Mouse (Mus musculus) lung, postnatal 25 days (tissue): ENCODE results near the gene Scarb2.
"Not testable (repeated sequence)": the region's sequence is repeated elsewhere in the genome, so short reads cannot be mapped to it uniquely, and the experiment has no call there.

Experiments used
- DNase-seq: peaks from one replicate; pipeline ENCODE4 v3.0.0; 2022; ENCODE audit warnings: low spot score

Gene Scarb2

GRCm38 (mm10) chr5:92506733-92507132, at the start of gene Scarb2:
Scarb2 (minus strand) TSS chr5:92506833.
- DNase-seq = no peak

DNA sequence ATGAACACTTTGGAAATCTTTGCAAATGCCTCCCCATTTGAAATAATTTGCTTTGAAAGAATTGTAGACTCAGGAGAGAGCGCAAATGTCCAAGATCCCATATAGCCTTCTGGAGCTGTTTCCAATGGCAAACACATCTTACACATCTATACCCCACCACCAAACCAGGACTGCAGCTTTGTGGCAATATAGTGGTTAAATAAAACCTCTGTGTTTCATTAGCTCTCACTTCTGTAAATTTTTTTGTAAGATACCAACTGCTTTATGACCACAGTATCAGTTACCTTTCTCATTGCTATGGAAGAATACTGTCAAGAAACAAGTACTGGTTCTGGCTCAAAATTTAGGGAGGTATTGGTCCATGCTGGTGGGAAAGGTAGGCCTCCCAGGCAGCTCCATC, 49.3 kb upstream of the Scarb2 start:
- no peak for DNase-seq

- DNase-seq = no peak
These were observed 48.4 kb upstream of the Scarb2 start, which contains the start of gene Fam47e for GRCm38 (mm10) chr5:92554891-92555511. Fam47e (plus strand) TSS chr5:92555069.

DNA sequence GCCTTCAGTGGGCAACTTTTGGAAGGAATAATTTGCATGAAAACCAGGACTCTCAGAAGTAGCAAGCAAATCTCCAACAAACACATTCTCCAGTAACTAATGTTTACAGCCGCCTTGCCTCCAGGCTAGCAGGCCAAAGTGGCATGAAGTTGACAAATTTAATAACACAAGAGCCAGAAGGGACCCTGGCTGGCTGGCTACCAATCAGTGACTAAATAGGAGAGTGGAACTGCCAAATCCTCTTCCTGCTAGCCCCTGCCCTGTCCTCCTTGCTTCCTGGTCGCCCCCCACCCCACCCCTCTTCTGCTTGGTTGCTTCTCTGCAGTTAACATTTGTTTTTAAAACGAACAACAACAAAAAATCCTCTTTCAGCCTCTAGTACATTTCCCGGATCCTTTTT, 47.8 kb upstream of the Scarb2 start:
- no peak for DNase-seq

GRCm38 (mm10) chr5:92553939-92554338, 47.3 kb upstream of the Scarb2 start:
- no peak for DNase-seq

DNA sequence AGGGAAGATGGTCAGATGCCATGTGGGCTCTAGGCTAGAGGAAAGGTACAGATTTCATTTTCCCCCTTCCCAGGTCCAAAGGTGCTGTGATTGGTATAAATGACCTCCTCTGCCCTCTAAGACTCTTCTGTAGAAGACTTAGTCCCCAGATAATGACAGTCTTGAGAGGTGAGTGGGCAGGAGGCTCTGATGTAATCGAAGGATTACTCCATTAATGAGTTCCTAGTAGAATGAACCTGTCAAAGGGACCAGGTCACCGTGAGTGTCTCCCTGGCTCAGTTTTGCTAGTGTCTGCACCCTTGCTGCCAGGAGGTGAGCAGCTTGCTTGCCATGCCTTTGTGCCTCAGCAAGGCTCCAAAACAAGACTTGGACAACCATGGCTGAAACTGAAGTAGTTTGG, 46.0 kb upstream of the Scarb2 start:
- no peak for DNase-seq

DNA sequence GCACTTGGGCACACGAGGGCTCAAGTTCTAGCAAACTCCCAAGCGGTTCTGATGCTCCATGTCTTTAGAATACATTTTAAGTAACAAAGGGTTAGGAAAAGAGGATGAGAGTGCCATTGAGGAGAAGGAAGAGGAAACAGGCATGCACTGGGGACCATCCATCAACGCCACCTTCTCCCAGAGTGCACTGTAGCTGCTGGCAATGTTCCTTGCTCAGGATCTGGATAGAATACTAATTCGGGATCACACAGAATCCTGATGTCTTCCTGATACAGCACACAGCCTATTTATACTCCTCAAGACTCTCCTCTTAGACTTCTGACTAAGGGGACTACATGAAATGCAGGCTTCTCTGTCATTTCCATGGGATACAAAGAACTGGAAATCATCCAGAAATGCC, 33.1 kb upstream of the Scarb2 start:
- DNase-seq = no peak

- peak; percentile 64 for DNase-seq
These were observed 18.2 kb upstream of the Scarb2 start for GRCm38 (mm10) chr5:92524821-92525258.

- not testable (repeated sequence) for DNase-seq
These were observed 14.5 kb upstream of the Scarb2 start for GRCm38 (mm10) chr5:92521131-92521530.

- no peak for DNase-seq
These were observed 5.4 kb upstream of the Scarb2 start for GRCm38 (mm10) chr5:92512066-92512465.

- DNase-seq = peak; percentile 52
These were observed 4.6 kb upstream of the Scarb2 start for GRCm38 (mm10) chr5:92511256-92511655.

DNA sequence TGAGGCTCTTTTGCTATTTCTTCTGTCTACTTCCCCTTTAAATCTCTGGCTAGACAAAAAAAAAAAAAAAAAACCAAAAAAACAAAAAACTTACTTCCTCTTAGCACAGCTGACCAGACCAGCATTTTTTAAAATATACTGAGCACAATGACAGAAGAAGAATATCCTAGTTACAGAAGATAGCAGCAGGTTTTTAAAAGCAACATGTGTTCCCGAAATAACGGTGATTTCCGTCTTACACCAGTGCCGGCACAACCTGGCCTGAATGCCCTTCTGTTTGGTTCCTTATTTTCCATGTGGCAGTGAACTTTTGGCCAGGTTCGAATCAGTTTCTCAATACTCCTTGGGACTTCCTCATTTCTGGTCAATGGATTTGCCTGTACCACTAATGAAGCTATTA, 2.2 kb upstream of the Scarb2 start:
- no peak for DNase-seq

DNA sequence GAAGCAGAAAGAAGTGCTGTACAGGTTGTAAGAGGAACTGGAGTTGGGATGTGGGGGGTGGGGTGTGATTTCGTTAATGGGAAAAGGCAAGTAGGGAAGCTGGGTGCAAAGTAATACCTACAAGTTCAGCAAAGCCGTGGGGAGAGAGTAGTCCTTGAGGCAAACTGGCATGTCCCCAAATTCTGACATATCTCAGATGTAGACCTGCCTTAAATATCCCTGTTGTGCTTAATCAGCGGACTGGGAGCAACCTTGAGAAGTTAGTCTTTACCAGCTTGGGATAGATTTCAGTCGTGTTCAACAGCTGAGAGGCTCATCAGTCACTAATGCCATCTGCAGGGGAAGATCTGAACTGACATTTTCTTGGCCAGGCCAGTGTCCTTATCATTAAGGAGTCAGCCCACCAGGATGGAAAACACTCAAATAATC, 318 bp downstream of the Scarb2 start:
- DNase-seq = peak; percentile 55

GRCm38 (mm10) chr5:92505402-92505865, 1.2 kb downstream of the Scarb2 start:
- DNase-seq = peak; percentile 97

DNA sequence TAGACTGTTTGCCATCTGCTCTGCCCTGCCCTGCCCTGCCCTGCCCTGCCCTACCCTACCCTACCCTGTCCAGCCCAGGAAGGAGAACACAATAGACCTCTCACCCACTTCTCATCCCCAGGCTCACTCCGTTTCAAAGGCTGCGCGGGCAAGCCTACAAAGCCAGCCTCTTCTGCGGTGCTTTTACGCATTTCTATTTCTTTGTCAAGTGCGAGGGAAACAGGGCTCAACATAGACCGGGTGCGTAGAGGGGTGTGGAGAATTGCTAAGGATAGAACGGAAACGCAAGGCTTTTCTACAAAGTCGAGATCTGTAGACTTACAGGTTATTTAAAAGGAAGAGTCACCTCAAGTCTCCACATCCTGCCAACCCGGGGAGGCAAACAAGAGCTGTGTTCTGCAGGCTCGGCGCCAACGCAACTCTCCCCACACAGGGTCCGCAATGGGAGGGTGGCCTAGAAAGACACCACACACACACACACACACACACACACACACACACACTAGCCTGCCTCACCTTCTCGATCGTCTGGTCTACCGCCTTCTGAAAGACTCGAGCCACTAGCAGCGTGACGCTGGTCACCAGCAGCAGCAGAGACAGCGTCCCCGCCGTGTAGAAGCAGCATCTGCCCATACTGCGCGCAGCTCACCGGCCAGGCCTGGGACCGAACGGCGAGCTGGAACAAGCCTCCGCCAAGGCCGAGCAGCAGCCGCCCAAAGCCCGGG, 1.8 kb downstream of the Scarb2 start:
- DNase-seq = peak; percentile 56

DNA sequence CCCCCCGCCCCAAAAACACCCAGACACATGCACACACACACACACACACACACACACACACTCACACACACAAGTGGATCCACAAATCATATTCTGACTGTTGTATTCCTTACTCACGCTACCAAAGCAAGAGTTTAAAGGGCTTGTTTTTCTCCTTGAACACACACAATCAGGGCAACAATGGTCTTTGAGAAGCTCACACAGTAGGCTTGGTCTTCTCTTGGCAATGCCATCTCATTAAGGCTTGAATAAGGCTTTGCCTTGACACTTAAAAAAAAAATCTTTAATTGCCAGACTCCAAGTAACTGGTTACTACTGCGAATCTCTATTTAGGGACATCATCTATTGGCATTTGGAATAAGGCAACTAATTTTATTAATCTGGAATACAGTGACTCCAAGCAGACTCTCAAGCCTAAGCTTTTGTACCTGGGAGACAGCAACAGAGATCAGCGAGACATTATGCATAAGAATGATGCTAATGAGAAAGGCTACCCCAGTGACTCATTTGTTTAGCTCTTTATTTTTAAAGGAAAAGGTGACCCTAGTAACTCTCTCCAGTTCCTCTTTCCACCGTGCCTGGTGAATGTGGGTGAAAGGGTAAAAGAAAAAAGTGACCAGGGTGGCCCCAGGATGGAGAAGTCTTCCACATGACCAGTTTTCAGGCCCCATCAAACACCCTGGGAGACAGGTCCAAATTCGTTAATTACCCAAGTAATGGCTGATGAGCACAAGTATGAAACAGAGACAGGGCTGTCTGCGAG, 2.6 kb downstream of the Scarb2 start:
- DNase-seq = no peak

- no peak for DNase-seq
These were observed 3.2 kb downstream of the Scarb2 start for GRCm38 (mm10) chr5:92503356-92503847.

DNA sequence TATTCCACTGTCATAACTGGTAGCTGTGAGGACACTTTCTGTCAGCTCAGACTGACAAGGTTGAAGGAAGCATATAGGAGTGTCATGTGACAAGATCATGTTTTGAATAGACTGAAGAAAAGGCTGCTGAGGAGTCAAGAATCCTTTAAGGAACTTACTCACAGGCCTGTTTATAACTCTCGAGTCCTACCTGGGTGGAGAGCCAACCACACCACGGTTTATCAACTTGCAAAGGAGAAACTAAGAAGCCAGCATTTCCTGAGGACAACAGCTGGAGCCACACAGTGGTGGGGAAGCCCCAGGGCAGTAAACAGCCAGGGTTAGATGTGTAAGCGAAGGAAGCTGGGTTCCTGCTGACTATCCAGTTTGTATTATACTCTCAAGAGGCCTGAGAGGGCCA, 7.3 kb downstream of the Scarb2 start:
- DNase-seq = no peak

GRCm38 (mm10) chr5:92498661-92499060, 8.0 kb downstream of the Scarb2 start:
- peak; percentile 45 for DNase-seq

DNA sequence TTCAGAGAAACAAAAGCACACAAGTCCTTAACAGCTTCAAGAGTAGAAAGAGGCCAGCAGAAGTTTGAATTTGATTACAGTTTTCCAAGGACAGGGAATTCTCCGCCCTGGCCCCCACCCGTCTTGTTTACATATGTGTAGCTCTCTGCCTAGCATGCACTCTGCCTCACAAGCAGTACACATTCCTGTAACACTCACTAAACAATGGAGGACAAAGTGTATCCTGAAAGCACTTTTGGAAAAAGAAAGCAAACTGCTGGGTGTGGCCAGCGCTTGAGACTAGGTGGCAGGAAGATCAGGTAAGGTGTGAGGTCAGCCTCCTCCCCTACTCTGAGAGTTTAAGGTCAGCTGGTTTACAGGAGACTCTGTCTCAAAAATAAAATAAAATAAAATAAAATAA, 8.4 kb downstream of the Scarb2 start:
- peak; percentile 69 for DNase-seq

DNA sequence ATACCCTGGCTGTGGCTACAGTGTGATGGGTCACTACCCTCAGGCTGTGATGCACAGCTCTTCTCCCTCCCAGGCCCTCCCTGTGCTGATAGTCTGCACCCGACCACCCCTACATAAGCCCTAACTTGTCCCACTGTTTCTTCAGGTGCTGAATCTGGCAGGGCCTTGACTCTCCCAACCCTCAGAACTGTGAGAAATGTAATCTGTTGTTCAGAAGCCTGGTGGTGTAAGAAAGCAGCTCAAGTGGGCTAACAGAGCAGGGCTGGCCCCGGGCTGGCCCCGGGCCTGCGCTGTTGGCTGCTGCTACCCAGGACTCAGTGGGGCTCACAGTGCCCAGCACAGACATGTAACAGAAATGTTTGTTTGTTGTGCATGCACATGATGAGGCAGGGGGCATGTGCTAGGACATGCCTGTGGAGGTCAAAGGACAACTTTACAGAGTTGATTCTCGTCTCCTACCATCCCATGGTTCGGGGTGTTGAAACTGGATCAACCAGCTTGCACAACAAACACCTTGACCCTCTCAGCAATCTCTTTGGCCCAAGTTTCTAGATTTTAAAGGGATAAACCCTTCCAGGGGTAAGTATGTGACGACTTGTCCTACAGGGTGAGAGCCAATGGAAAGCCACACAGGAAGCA, 10.7 kb downstream of the Scarb2 start:
- peak; percentile 67 for DNase-seq

GRCm38 (mm10) chr5:92495291-92495690, 11.3 kb downstream of the Scarb2 start:
- DNase-seq = no peak
